Mouse (Mus musculus) heart, adult 2 months (tissue): ENCODE measurements around the gene Dennd2c.

ENCODE experiments used
- CTCF ChIP-seq: fragments of 200-600 bp; IDR thresholded peaks from 2 replicates; pipeline ENCODE4 v1.8.1; 2022; ENCODE audit warnings: antibody characterized with exemption, mild to moderate bottlenecking, moderate library complexity
- EP300 ChIP-seq: fragments of 200-500 bp; IDR thresholded peaks from 2 replicates; pipeline ENCODE4 v1.6.1; 2011; ENCODE audit warnings: low read depth, low read length, control low read depth; ENCODE audit not compliant: insufficient read depth
- POLR2A ChIP-seq: fragments of 200-500 bp; IDR thresholded peaks from 2 replicates; pipeline ENCODE4 v1.6.1; 2011; ENCODE audit warnings: mild to moderate bottlenecking, low read depth, low read length, control low read depth; ENCODE audit not compliant: insufficient read depth

DNA sequence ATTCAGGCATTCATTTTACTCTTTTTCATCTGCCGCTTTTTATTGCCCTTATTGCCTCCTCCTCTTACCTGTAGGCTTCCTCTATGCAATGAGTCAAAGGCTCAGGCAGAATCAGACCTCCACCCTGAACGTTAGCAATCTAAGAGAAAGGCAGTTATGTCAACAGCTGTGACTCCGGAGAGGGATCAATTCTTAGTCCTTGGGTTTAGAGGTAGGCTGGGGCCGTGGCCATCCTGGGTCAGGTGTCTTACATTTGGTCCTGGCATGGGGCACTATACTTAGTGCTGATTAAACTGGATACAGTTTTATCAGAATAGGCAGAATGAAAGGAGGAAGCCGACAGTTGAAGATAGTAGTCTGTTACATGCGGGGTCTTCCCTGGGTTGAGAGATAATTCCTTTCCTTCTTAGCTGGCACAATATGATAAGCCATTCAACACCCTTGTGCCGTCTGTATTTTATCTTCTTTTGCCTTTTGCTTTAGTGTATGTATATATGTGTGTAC, 94.0 kb downstream of the Dennd2c start:
- TF ChIP-seq POLR2A: no peak
- TF ChIP-seq CTCF: no peak
- TF ChIP-seq EP300: no peak
